Mouse (Mus musculus): ENCODE data around the gene Stfa3. TPM values are rescaled to one million over a fixed set of nuclear protein-coding genes. Genes with fewer than 3 reads are reported as not detected.
"Not testable (repeated sequence)": the region's sequence is repeated elsewhere in the genome, so short reads cannot be mapped to it uniquely, and the experiment has no call there.

Gene Stfa3
- total RNA-seq (2022), result not detected

DNA sequence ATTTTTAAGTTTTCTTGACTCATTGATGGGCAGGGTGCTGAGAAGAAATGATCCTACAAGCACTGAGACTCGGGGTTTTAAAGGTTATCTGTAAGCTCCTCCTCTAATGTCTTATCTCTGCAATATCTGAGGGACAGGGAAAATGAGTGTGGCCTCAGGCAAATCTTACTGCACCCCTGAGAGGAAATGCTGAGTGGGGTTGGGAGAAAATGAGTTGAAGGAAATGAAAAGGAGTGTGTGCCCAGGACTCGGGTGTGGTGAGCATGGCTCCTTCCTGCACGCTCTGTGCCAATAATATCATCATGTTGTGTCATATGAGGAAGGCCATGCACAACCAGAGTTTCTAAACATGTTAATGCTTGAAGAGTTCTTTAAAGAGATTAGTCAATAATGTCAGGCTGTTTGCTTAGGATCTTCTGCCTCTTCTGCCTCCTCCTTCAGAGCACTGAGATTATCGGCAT lies at the start of gene Stfa3:
Stfa3 (minus strand) TSS at position 51 of the 461 bp plus-strand sequence.
- no peak for DNase-seq (ENCODE audit: low spot score in 2 of 2)

GRCm38 (mm10) chr16:36502286-36502685 lies 47.1 kb upstream of the Stfa3 start:
- DNase-seq (ENCODE audit: low spot score in 2 of 2), result no peak

DNA sequence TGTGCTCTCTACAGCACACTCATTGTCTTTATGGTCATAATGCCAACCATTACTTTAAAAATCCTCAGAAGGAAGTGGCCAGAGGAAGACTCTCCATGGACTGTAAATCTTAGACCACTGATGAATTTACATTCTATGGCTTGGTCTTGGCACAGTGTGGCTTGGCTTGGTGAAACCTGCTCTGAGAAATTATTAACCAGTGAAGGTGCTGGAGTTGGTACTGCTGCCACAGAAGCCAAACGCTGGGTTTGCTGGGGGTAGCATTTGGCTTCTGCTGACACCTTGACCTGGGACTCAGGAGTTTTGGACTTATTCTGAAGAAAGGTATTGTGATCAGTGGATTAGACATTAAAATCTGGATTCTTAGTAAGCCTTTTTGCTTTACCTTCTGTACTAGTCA lies 37.2 kb upstream of the Stfa3 start:
- no peak for DNase-seq (ENCODE audit: low spot score in 2 of 2)

DNA sequence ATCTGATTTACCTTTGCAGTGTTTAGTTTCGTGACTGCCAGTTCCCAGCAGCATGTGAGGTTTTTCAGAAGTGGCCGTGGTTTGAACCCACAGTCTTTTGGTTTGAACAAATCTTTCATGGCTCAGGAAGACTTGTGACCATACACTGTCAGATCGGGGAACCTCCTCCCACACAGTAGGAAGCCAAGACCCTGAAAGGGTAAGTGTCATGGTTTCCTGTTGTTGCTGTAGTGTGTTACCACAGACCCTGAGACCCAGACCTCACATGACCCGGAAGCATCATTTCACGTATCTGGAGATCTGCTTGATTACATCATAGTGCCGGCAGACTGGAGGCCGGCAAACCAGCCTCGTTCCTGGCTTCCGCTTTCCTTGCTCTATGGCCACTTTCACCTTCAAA lies 21.7 kb upstream of the Stfa3 start:
- DNase-seq (ENCODE audit: low spot score in 2 of 2), result no peak

DNA sequence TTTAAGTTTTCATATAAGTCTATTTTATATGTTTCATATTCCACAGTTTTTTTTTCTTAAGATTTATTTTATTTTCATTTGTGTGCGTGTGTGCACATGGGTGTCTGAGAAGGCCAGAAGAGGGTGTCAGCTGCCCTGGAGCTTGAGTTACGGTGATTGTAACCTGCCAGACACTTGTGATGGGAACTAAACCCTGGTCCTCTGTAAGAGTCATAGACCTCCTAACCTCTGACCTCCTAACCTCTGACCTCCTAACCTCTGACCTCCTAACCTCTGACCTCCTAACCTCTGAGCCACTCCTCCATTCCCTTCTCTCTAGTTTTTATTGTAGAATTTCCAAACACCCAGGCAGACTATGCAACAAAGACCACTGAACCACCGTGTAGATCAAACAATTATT lies 20.3 kb upstream of the Stfa3 start:
- no peak for DNase-seq (ENCODE audit: low spot score in 2 of 2)

DNA sequence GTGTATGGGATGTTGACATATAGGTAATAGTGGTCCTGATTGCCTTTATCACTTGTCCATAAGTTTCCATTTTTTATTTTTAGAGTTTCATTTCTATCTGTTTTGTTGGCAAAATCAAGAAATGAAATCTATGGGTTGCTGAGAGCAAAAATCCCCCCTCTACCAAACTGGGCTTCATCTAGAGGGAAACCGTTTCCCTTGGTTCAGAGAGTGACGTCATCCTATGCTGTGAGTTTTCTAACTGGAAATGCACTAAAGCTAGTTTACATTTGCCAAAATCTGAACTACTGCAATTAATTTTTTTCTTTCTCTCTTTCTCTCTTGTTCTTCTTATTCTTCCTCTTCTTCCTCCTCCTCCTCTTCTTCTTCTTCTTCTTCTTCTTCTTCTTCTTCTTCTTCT lies 19.7 kb upstream of the Stfa3 start:
- no peak for DNase-seq (ENCODE audit: low spot score in 2 of 2)

DNA sequence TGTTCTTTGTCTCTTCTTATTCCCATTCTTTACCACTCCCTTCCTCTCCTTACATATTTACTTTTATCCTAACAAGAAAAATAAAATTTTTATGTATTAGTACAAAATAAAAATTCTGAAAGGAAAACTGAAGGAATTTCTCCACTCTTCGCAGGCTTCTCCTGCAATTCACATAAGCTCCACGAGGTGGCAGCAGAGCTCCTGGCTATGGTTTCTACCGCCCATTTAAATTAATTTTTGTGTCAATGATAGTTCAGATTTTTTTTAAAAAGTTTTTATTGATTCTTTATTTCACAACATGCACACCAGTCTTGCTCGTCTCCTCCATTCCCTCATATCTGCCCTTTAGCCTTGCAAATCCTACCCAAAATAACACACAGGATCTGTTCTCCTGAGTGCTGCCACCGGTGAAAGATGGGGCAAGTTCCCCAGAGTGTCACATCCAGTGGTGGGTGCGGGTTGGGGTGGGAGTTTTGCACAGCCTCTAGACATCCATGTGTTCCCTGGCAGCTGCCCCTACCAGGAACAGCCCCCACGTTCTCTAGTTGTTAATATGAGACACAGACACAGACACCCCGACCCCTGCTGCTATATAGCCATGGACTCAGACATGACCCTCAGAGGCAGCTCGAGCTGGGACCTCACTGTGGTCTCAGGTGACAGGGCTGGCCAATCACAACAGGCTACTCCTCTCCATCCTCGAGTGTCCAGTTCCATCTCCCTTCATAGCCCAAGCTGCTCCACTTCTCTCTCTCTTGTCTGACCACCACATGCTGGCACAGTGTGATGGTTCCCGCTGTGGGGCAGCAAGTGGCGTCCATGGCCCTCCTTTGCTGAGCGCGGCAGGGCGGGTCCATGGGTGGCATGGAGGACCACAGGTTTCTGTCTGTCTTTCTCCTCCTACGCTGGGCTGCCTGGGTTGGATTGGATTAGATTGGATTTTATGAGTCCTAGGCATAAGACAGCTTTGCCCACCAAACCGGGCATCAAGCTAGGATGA lies 18.3 kb upstream of the Stfa3 start:
- DNase-seq (ENCODE audit: low spot score in 2 of 2), result peak in 1 of 2 experiments; percentile 27

DNA sequence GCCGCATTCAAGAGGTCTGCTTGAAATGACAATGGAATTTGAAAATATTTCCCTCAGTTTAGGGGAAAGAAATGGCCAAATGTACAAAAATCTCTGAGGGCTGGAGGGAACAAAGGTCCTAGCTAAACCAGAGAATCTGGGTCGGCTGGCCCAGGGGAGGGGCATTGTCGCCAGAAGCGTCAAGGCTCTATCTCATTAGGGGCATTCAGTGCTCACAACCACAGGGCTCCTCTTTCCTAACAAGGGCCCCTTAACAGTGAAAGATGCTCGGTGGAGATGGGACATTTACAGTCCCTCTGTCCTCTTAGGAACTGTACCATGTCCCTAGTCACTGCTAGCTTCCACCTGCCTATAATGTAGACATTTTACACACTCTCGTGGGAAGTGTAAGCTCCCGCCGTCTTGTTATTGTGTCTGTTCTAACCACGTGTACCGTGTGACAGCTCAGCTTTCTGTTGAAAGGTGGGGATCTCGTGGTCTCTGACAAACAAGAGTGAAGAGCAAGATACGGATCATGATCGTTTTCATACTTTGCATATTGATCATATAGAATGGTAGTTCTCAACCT lies 16.0 kb upstream of the Stfa3 start:
- no peak for DNase-seq (ENCODE audit: low spot score in 2 of 2)

DNA sequence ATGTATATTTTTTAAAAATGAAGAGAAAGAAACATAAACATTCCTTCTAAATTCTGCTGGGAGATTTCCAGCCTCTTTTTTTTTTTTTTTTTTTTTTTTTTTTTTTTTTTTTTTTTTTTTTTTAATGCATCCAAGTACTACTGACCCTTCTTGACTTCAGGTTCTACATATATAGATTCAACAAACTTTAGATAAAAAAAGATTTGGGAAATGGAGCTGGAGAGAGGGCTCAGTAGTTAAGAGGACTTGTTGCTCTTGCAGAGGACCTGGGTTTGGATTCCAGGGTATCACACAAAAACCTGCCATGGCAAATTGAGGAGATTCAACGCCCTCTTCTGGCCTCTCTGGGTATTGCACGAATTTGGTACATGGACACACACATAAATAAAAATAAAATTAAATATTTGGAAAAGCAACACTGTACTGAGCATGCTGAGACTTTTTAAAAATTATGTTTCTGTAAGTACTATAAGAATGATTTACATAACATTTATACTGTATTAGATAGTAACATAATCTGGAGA lies 14.8 kb upstream of the Stfa3 start:
- no peak for DNase-seq (ENCODE audit: low spot score in 2 of 2)

DNA sequence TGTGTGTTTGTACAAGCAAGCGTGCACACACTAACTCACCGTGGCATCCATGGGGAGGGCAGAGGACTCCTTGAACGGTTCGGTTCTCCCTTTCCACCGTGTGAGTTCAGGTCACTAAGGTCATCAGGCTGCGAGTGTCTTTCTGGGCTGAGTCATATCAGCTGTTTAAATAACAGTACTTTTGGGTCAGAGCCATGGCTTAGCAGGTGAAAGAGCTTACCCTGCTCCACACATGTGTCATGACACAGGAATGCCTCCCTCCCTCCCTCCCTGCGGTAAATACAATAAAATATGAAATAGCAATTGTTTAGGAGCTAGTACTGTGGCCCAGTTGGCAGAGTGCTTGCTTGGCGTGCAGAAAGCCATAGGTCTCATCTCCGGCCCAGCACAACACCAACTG lies 14.2 kb upstream of the Stfa3 start:
- no peak for DNase-seq (ENCODE audit: low spot score in 2 of 2)

DNA sequence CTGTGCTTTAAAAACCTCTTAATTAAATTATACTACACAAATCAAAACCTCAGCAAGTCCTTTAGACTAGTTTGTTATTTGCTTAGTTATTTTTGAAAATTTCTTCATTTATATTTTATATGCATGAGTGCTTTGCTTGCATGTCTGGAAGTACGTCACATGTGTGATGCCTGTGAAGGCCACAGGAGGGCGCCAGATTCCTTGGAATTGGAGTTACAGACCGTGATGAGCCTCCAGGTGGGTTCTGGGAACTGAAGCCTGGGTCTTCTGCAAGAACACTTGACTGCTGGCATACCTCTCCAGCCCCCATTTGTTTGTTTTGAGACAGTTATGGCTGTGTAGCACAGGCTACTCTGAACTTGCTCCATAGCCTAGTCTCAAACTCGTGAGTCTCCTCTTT lies 13.7 kb upstream of the Stfa3 start:
- DNase-seq (ENCODE audit: low spot score in 2 of 2), result no peak

DNA sequence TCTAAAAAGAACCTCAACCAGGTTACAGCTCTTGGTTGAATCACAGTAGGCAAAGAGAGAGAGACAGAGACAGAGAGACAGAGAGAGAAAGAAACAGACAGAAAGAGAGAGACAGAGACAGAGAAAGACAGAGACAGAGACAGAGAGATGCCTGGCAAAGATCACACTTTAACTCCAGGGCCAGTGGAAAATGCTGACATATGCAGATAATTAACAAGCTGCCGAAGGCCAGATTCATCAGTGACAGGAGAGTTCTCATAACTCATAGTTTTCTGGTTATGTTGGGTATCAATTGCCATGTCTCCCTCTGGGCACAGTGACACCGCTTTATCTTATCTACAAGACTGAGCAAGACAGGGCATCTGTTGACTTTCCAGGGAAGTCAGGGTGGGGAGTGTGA lies 12.7 kb upstream of the Stfa3 start:
- no peak for DNase-seq (ENCODE audit: low spot score in 2 of 2)

DNA sequence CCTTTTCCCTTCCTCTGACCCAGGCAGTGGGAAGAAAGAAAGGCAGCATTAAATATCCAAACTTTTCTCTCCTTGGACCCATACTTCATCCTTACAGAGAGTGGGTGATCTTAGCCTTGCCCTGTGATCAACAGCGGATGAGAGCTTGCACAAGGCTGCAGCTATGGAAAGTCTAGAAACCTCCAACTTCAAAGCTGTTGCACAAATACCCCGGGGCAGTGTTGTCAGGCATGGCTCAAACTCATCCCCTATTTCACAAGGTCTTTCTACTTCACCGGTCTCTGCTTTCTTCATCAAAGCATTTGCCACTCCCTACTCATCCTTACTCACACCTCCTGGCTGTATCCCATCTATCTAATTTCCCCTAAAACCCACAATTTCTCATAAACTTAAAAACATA lies 10.2 kb upstream of the Stfa3 start:
- no peak for DNase-seq (ENCODE audit: low spot score in 2 of 2)

DNA sequence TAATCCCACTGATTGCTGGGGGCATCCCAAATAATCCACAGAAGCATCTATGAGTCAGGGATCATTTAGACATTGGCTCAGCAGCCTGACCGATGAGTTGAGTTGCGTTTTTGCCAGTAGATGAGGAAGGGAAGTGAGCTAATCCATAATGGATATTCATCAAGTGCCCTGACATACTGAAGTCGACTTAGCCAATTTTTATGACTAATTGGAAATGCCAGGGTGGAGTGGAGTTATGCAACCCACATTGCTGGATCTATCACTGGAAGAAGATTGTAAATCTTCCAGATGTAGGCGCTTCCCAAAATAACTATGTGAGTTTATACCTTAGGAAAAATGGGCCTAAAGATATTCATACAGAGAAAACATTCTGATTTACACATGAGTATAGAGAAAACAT lies 8.9 kb upstream of the Stfa3 start:
- no peak for DNase-seq (ENCODE audit: low spot score in 2 of 2)

GRCm38 (mm10) chr16:36460426-36460825 lies 5.2 kb upstream of the Stfa3 start:
- no peak for DNase-seq (ENCODE audit: low spot score in 2 of 2)

DNA sequence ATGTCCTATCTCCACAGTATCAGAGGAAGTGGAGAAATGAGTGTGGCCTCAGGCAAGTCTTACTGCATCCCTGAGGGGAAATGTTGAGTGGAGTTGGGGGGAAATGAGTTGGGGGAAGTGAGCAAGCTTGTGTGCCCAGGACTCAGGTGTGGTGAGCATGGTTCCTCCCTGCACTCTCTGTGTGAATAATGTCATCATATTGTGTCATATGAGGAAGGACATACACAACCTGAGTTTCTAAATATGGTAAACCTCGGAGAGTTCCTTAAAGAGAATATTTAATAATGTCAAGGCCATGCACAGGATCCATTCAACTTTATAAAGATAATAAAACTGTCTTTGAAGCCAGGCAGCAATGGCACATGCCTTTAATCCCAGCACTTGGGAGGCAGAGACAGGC lies 34.2 kb downstream of the Stfa3 start:
- not testable (repeated sequence) for DNase-seq (ENCODE audit: low spot score in 2 of 2)

DNA sequence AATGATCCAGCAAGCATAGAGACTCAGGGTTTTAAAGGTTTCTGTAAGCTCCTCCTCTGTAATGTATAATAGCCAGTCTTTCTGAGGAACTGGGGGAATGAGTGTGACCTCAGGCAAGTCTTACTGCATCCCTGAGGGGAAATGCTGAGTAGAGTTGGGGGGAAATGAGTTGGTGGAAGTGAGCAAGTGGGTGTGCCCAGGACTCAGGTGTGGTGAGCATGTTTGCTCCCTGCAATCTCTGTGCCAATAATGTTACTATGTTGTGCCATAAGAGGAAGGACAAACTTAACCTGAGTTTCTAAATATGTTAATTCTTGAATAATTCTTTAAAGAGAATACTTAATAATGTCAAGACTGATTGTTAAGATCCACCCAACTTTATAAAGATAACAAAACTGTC lies 46.8 kb downstream of the Stfa3 start, which contains the start of gene Stfa2:
Stfa2 (minus strand) TSS at position 101 of the 400 bp plus-strand sequence.
- DNase-seq (ENCODE audit: low spot score in 2 of 2), result no peak

Other genes starting within 250 kb of the Stfa3 start
- not detected for gene Gm5416, start 245.0 kb downstream of the Stfa3 start, total RNA-seq (2022)
- gene 2010005H15Rik, start 233.9 kb downstream of the Stfa3 start, total RNA-seq (2022), result not detected
- not detected for gene Stfa1, start 178.4 kb downstream of the Stfa3 start, total RNA-seq (2022)
- not detected for gene BC117090, start 121.1 kb downstream of the Stfa3 start, total RNA-seq (2022)
- gene BC100530, start 87.6 kb downstream of the Stfa3 start, total RNA-seq (2022), result not detected
- not detected for gene Stfa2, start 46.9 kb downstream of the Stfa3 start, total RNA-seq (2022)
- gene Casr, start 106.7 kb upstream of the Stfa3 start, total RNA-seq (2022), result under 1 TPM in 3 of 4 experiments, not detected in 1; 0.16 to 0.43 (median 0.39) TPM
- gene Cd86, start 210.7 kb upstream of the Stfa3 start, total RNA-seq (2022), result 1 to 10 TPM; 1.0 to 8.2 (median 3.7) TPM
- under 1 TPM; 0.14 to 0.27 (median 0.21) TPM for gene Ildr1, start 238.6 kb upstream of the Stfa3 start, total RNA-seq (2022)